Mouse (Mus musculus): Measurements from ENCODE around the gene Tssc4. TPM values are rescaled to one million over a fixed set of nuclear protein-coding genes. Genes with fewer than 3 reads are reported as not detected.

Gene Tssc4
- polyA plus RNA-seq, 1 experiment, result 18.2 TPM

DNA sequence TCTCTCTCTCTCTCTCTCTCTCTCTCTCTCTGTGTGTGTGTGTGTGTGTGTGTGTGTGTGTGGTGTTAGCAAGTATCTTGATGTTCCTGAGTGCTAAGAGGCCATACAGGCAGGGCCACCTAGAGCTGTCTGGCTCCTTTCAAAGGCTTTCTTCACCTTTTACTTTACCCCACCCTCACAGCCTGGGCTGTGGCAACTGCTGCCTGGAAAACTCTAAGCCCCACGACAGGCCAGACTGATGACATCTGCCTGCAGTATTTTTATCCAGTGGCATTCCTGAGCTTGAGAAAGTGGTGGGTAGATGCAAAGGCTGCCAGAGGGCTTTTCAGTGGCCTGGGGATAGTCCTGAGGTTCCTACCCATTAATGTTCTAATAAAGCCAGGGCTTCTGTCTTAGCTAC, 43.3 kb downstream of the Tssc4 start:
- TF ChIP-seq CTCF (IDR thresholded peaks at IDR 0.05; ENCODE audit: low read depth, low read length), result no peak
- no peaks in the 10 kb centered on the region for H3K36me3 ChIP-seq (ENCODE audit: control insufficient read depth, insufficient read depth, low read length, poor library complexity, severe bottlenecking)
- H3K4me3 ChIP-seq (ENCODE audit: low read depth, low read length), result no peak overlapping the region
- no peak overlapping the region for H3K27ac ChIP-seq (ENCODE audit: insufficient read depth, low read length)
- peaks cover 3% of the 10 kb centered on the region for H3K4me1 ChIP-seq (ENCODE audit: control insufficient read depth, insufficient read depth, low read length)
- H3K9ac ChIP-seq (ENCODE audit: low read depth, poor library complexity, severe bottlenecking), result no peak overlapping the region
- no peaks in the 10 kb centered on the region for H3K27me3 ChIP-seq (ENCODE audit: control insufficient read depth, insufficient read depth, low read length, poor library complexity, severe bottlenecking)
- no peaks in the 10 kb centered on the region for H3K9me3 ChIP-seq (replicated peaks; ENCODE audit: control insufficient read depth, insufficient read depth, low read length, poor library complexity, severe bottlenecking)

DNA sequence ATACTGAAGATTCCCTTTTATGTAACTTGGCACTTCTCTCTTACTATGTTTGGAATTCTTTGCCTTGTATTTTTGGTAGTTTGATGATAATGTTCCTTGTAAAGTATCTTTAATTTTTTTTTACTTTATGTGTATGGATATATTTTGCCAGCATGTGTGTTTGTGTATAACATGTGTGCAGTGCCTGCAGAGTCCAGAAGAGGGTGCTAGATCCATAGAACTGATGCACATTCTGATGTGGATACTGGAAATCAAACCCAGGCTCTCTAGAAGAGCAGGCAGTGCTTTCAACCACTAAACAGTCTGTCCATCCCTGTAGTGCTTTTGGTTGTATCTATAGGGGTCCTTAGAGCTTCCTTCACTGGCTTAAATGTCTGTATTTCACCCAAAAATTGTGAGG, 45.7 kb downstream of the Tssc4 start:
- H3K4me1 ChIP-seq (ENCODE audit: control insufficient read depth, insufficient read depth, low read length), result peaks cover 12% of the 10 kb centered on the region
- no peak overlapping the region for H3K9ac ChIP-seq (ENCODE audit: low read depth, poor library complexity, severe bottlenecking)
- TF ChIP-seq EP300 (IDR thresholded peaks at IDR 0.05; ENCODE audit: insufficient read depth, low read depth, low read length), result no peak
- peak; percentile 32 for TF ChIP-seq CTCF (IDR thresholded peaks at IDR 0.05; ENCODE audit: low read depth, low read length)
- no peak overlapping the region for H3K4me3 ChIP-seq (ENCODE audit: low read depth, low read length)
- no peaks in the 10 kb centered on the region for H3K27me3 ChIP-seq (ENCODE audit: control insufficient read depth, insufficient read depth, low read length, poor library complexity, severe bottlenecking)
- no peaks in the 10 kb centered on the region for H3K36me3 ChIP-seq (ENCODE audit: control insufficient read depth, insufficient read depth, low read length, poor library complexity, severe bottlenecking)
- no peaks in the 10 kb centered on the region for H3K9me3 ChIP-seq (replicated peaks; ENCODE audit: control insufficient read depth, insufficient read depth, low read length, poor library complexity, severe bottlenecking)
- H3K27ac ChIP-seq (ENCODE audit: insufficient read depth, low read length), result no peak overlapping the region

DNA sequence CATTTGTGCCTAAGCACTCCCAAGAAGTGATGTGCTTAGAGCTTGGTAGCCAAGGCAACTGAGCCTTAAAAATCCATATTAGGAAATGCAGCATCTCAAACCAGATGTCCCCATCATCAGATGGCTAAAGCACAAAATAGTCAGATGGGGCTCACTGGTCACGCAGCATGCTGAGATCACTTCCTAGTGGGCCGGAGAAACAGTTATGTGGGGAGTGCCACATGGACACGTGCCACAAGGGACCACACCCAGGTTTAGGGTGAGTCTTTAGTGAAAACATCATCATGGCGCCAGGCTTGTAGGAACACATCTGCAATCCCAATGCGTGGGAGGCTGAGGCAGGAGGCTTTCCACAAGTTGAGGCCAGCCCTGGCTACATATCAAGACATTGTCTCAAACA, 47.5 kb downstream of the Tssc4 start:
- no peaks in the 10 kb centered on the region for H3K36me3 ChIP-seq (ENCODE audit: control insufficient read depth, insufficient read depth, low read length, poor library complexity, severe bottlenecking)
- no peak overlapping the region for H3K9ac ChIP-seq (ENCODE audit: low read depth, poor library complexity, severe bottlenecking)
- H3K4me1 ChIP-seq (ENCODE audit: control insufficient read depth, insufficient read depth, low read length), result peaks cover 21% of the 10 kb centered on the region
- no peaks in the 10 kb centered on the region for H3K9me3 ChIP-seq (replicated peaks; ENCODE audit: control insufficient read depth, insufficient read depth, low read length, poor library complexity, severe bottlenecking)
- TF ChIP-seq EP300 (IDR thresholded peaks at IDR 0.05; ENCODE audit: insufficient read depth, low read depth, low read length), result no peak
- no peak for TF ChIP-seq POLR2A (IDR thresholded peaks at IDR 0.05; ENCODE audit: insufficient read depth, low read length)
- no peak for TF ChIP-seq CTCF (IDR thresholded peaks at IDR 0.05; ENCODE audit: low read depth, low read length)
- H3K4me3 ChIP-seq (ENCODE audit: low read depth, low read length), result no peak overlapping the region
- no peaks in the 10 kb centered on the region for H3K27me3 ChIP-seq (ENCODE audit: control insufficient read depth, insufficient read depth, low read length, poor library complexity, severe bottlenecking)
- H3K27ac ChIP-seq (ENCODE audit: insufficient read depth, low read length), result no peak overlapping the region

GRCm38 (mm10) chr7:143119407-143119806, 50.4 kb downstream of the Tssc4 start:
- Histone ChIP-seq H3K9me3 (replicated peaks; ENCODE audit: control insufficient read depth, insufficient read depth, low read length, poor library complexity, severe bottlenecking) (no peaks in the 10 kb centered on the region), H3K4me1 (ENCODE audit: control insufficient read depth, insufficient read depth, low read length) (peaks cover 29% of the 10 kb centered on the region), H3K27ac (ENCODE audit: insufficient read depth, low read length) (peak overlapping the region; percentile 92), H3K9ac (ENCODE audit: low read depth, poor library complexity, severe bottlenecking) (no peak overlapping the region), H3K4me3 (ENCODE audit: low read depth, low read length) (no peak overlapping the region), H3K27me3 (ENCODE audit: control insufficient read depth, insufficient read depth, low read length, poor library complexity, severe bottlenecking) (no peaks in the 10 kb centered on the region), H3K36me3 (ENCODE audit: control insufficient read depth, insufficient read depth, low read length, poor library complexity, severe bottlenecking) (no peaks in the 10 kb centered on the region)
- TF ChIP-seq POLR2A (IDR thresholded peaks at IDR 0.05; ENCODE audit: insufficient read depth, low read length) (no peak), EP300 (IDR thresholded peaks at IDR 0.05; ENCODE audit: insufficient read depth, low read depth, low read length) (no peak), CTCF (IDR thresholded peaks at IDR 0.05; ENCODE audit: low read depth, low read length) (no peak)

GRCm38 (mm10) chr7:143119826-143120225, 50.8 kb downstream of the Tssc4 start:
- no peaks in the 10 kb centered on the region for H3K27me3 ChIP-seq (ENCODE audit: control insufficient read depth, insufficient read depth, low read length, poor library complexity, severe bottlenecking)
- H3K27ac ChIP-seq (ENCODE audit: insufficient read depth, low read length), result peak overlapping the region; percentile 92
- no peak for TF ChIP-seq EP300 (IDR thresholded peaks at IDR 0.05; ENCODE audit: insufficient read depth, low read depth, low read length)
- no peak for TF ChIP-seq POLR2A (IDR thresholded peaks at IDR 0.05; ENCODE audit: insufficient read depth, low read length)
- TF ChIP-seq CTCF (IDR thresholded peaks at IDR 0.05; ENCODE audit: low read depth, low read length), result no peak
- no peak overlapping the region for H3K4me3 ChIP-seq (ENCODE audit: low read depth, low read length)
- peaks cover 31% of the 10 kb centered on the region for H3K4me1 ChIP-seq (ENCODE audit: control insufficient read depth, insufficient read depth, low read length)
- no peaks in the 10 kb centered on the region for H3K36me3 ChIP-seq (ENCODE audit: control insufficient read depth, insufficient read depth, low read length, poor library complexity, severe bottlenecking)
- H3K9me3 ChIP-seq (replicated peaks; ENCODE audit: control insufficient read depth, insufficient read depth, low read length, poor library complexity, severe bottlenecking), result no peaks in the 10 kb centered on the region
- H3K9ac ChIP-seq (ENCODE audit: low read depth, poor library complexity, severe bottlenecking), result no peak overlapping the region

Other genes starting within 250 kb of the Tssc4 start
- not detected in 2 replicates for gene Th, start 138.1 kb upstream of the Tssc4 start, polyA plus RNA-seq (2011; ENCODE audit: insufficient read depth, insufficient read length, low read depth, missing spikeins)
- 1.9 and 2.2 TPM in 2 replicates for gene Ascl2, start 100.0 kb upstream of the Tssc4 start, polyA plus RNA-seq (2011; ENCODE audit: insufficient read depth, insufficient read length, low read depth, missing spikeins)
- gene Tspan32, start 64.2 kb upstream of the Tssc4 start, polyA plus RNA-seq (2011; ENCODE audit: insufficient read depth, insufficient read length, low read depth, missing spikeins), result not detected in 2 replicates
- gene Cd81, start 16.5 kb upstream of the Tssc4 start, polyA plus RNA-seq (2011; ENCODE audit: insufficient read depth, insufficient read length, low read depth, missing spikeins), result 392 and 406 TPM in 2 replicates
- not detected in 2 replicates for gene Trpm5, start 25.4 kb downstream of the Tssc4 start, polyA plus RNA-seq (2011; ENCODE audit: insufficient read depth, insufficient read length, low read depth, missing spikeins)
- gene Kcnq1, start 37.1 kb downstream of the Tssc4 start, polyA plus RNA-seq (2011; ENCODE audit: insufficient read depth, insufficient read length, low read depth, missing spikeins), result not detected in 2 replicates

All from ES-Bruce4 (cell line).